Mouse (Mus musculus) adrenal gland, postnatal 36 days (tissue): Measurements from ENCODE around the gene Srgap2. TPM values are rescaled to one million over a fixed set of nuclear protein-coding genes. Genes with fewer than 3 reads are reported as not detected.
A peak's percentile ranks its signal among the peaks of the same experiment; 100 is the strongest.

Experiments
- DNase-seq, 2 experiments: peaks; one replicate each; pipeline ENCODE4 v3.0.0; 2021; ENCODE audit warnings: mixed read lengths in 1 of 2
- total RNA-seq, 2 experiments: library from RNA; stranded (reverse); gene quantifications; 2 replicates each; pipeline ENCODE4 v1.2.3; 2021

Srgap2 gene
- total RNA-seq, 2 experiments from 2014 or later: 22.9 to 24.3 TPM

- DNase-seq: peak; percentile 17 to 37
Measured at GRCm38 (mm10) chr1:131345422-131346419, 181.4 kb downstream of the Srgap2 start.

DNA sequence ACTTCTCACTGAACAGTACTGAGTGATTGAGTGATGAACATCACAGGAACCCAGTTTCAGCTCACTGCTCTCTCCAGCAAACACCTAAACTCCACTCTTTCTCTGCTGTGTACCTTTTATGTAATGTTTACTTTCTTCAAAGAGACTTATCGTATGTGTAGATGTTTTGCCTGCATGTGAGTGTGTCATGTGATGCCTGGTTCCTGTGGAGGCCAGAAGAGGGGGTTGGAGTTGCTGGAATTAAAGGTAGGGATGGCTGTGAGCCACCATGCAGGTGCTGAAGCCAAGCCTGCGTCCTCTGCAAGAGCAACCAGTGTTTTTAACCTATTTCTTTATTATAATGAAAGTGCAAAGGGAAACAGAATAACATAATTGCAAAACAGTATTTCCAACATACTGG, 182.5 kb downstream of the Srgap2 start:
- no peak for DNase-seq

GRCm38 (mm10) chr1:131336017-131336416, 191.1 kb downstream of the Srgap2 start:
- DNase-seq: no peak

- DNase-seq: peak; percentile 48 to 72
Measured at GRCm38 (mm10) chr1:131335604-131336003, 191.5 kb downstream of the Srgap2 start.

GRCm38 (mm10) chr1:131331180-131331579, 196.0 kb downstream of the Srgap2 start:
- DNase-seq: no peak

- DNase-seq: peak in 1 of 2 experiments; percentile 19
Measured at GRCm38 (mm10) chr1:131329093-131329492, 198.1 kb downstream of the Srgap2 start.

DNA sequence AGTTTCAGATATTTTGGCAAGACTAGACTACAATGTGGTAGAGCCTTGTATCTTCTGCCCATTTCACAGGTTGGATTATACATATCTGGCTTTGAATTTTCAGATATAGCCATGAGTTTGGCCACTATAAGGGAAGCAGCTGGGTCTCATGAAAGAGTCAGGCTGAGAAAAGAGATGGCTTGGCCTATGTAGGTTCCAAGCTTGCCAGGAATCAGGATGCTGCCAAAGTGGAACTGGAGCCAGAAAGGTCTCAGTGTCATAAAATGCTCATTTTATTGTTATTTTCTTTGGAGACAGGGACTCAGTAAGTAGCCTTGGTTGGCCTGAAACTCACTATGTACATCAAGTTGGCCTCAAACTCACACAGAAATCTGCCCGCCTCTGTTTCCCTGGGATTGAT, 200.0 kb downstream of the Srgap2 start:
- DNase-seq: no peak

DNA sequence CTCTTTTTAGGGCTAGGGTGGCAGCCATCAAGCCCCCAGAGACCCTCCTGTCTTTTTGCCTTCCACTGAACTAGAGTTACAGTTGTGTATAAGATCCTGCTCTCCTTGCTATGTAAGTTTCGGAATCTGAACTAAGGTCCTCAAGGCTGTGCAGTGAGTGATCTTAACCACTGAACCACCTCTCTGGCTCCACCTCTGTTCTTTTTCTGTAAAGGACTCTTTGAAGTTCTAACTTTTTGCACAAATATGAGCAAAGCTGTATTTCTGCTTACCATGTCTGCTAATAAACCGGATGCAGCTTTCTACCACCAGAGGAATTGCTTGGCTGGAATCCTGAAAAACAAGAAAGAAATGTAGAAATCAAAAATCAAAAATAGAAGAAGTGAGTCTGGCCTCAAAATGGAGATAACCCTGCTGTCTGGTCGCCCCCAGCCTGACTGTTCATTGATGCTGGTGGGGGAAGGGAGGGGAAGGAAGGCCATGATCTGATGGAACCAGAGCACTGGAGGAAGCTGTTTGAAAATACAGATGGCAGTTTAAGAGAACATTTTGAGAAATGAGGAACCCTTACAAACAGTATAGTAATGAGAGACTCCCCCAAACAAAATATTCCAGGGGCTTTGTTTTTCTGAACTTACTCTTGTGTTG, 202.2 kb downstream of the Srgap2 start:
- DNase-seq: no peak

GRCm38 (mm10) chr1:131319598-131320330, 207.4 kb downstream of the Srgap2 start:
- no peak for DNase-seq

DNA sequence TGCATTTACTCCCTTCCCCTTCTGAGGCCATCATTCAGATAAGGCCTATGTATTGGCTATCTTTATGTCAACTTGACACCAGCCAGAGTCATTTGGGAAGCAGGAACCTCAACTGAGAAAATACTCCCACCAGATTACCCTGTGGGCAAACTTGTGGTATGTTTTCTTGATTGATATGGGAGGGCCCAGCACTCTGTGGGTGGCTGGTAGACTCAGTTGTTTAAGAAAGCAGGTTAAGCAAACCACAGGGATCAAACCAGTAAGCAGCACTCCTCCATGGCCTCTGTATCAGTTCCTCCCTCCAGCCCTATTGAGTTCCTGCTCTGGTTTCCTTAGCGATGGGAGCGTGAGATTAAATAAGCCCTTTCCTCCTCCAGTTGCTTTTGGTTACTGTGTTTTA, 208.8 kb downstream of the Srgap2 start:
- DNase-seq: no peak

GRCm38 (mm10) chr1:131317625-131318024, 209.5 kb downstream of the Srgap2 start:
- DNase-seq: no peak

GRCm38 (mm10) chr1:131311284-131311683, 215.9 kb downstream of the Srgap2 start:
- no peak for DNase-seq

- no peak for DNase-seq
Measured at GRCm38 (mm10) chr1:131310237-131310818, 216.8 kb downstream of the Srgap2 start.

- DNase-seq: no peak
Measured at GRCm38 (mm10) chr1:131300750-131301149, 226.4 kb downstream of the Srgap2 start.

GRCm38 (mm10) chr1:131299788-131300187, 227.4 kb downstream of the Srgap2 start:
- no peak for DNase-seq

DNA sequence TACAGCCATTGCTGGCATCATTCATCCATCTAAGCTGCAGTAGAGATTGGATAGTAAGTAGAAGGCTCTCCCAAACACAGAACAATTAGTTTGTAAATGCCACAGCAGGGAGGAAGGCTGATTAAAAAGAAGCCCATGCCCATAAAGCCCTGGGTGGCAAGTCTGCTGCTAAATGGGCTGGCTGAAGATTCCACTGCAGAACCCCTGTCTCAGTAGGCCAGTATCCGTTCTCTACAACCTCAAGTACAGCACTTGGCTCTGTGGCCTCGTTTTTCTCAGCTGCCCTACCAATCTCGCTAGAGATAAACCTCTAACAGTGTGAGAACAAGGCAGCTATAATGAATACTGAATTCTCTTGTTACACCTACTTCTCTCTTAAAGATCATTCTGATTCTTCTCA, 227.9 kb downstream of the Srgap2 start:
- no peak for DNase-seq

- DNase-seq: no peak
Measured at GRCm38 (mm10) chr1:131298171-131298570, 229.0 kb downstream of the Srgap2 start.

- DNase-seq: no peak
Measured at GRCm38 (mm10) chr1:131296726-131297125, 230.4 kb downstream of the Srgap2 start.

DNA sequence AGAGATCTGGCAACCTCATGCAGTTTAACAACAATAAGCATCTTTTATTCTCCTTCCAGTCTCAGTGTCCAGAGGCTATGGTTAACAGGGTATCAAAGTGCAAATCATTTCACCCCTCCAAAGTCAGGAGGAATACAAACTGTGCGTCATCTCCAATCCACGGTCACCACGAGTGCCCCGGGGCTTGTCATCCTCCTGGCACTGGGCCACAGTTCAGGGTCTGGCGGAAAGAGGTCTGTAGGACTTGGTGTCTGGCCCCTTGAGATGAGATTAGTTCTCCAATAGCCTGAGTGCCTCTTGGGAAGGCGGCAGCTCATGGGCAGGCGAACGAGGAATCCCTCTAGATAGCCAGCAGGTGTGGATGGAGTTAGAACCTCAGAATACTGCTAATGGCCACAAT, 232.0 kb downstream of the Srgap2 start:
- peak in 1 of 2 experiments; percentile 23 for DNase-seq

DNA sequence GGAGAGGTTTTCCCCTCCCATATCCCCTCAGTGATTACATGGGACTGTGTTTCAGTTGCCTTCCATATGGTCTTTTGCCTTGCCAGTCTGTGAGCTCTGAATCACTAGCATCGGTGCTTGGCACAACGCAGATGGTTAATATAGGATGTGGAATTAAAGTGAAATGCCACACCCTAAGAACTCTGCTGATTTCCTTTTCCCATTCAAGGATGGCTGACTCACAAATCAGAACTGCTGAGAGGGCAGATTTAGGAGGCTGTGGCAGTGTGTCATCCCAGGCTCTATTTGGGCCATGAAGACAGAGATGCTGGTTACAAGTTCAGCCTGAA, 233.3 kb downstream of the Srgap2 start:
- DNase-seq: no peak

DNA sequence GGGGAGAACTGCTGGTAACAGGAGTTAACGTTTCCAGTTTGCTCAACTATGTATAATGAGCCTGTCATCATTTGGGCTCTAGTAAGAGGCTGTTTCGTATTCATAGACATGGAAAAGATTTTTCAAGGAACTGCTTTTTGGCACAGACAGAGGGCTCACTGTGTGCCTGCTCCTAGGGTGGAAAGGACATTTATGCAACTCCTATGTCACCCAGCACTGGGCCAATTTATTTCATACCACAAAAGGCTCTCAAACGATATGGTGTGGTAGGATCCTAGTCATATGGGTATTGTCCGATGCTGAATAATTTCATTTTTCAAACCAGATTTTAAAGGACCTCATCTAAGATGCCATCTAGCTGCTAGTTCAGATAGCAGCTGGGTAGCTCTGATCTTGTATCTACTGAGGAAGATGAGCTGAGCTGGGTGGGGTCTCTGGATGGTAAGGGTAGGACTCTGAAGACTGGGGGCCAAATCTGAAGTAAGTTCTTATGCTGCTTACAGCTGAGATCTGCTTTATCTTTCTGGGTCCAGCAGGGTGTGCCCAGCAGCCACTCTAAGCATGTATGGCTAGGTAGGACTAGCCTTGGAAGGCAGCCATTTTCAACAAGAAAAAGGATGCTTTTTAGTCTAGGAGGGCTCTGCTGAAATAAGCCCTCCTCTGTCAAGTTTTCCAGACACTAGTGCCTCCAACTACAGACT, 233.8 kb downstream of the Srgap2 start:
- no peak for DNase-seq

DNA sequence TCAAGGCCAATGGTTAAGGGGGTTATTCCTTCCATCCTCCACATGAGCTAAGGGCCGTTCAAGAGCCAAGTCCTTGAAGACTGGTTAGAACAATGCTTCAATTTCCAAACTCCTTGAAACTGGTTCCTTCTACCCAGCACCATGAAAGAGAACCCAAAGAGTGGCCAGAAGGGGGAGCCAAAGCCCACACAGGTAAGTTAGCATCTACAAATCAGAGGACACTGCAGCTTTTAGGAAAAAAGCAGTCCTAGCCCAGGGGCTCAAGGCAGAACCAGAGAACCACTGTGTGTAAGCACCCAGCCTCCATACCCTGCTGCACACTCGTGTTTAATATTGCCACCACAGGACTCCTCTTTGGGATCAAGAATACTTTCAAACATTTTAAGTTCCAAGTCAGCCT, 236.5 kb downstream of the Srgap2 start:
- DNase-seq: peak; percentile 70 to 80
